Mouse (Mus musculus): ENCODE results near the gene Hid1.

- TF ChIP-seq CTCF (IDR thresholded peaks at IDR 0.05; ENCODE audit: low read depth) (no peak), EP300 (IDR thresholded peaks at IDR 0.05; ENCODE audit: low read depth) (no peak)
Measured at GRCm38 (mm10) chr11:115303167-115303566, 64.4 kb downstream of the Hid1 start.

Measured in liver, postnatal 0 days (tissue).